Mouse (Mus musculus) macrophage (primary cell): ENCODE results near the gene Crebrf. TPM values are rescaled to one million over a fixed set of nuclear protein-coding genes. Genes with fewer than 3 reads are reported as not detected.
A peak's percentile ranks its signal among the peaks of the same experiment; 100 is the strongest.

Experiments
- H3K27ac ChIP-seq: fragments of 350-480 bp; formaldehyde crosslinking; 2 replicates; pipeline ENCODE4 v1.9.0; 2021
- H3K36me3 ChIP-seq: fragments of 350-480 bp; formaldehyde crosslinking; 2 replicates; pipeline ENCODE4 v1.9.0; 2021; ENCODE audit errors: inconsistent target
- H3K4me3 ChIP-seq: fragments of 350-480 bp; formaldehyde crosslinking; 2 replicates; pipeline ENCODE4 v1.9.0; 2021; ENCODE audit errors: inconsistent target
- H3K79me2 ChIP-seq: fragments of 350-480 bp; formaldehyde crosslinking; 2 replicates; pipeline ENCODE4 v1.9.0; 2021; ENCODE audit errors: inconsistent target
- WGBS: methylation state at CpG from one replicate; pipeline ENCODE4 v1.1.7; 2026; ENCODE audit warnings: inconsistent platforms; ENCODE audit not compliant: missing documents; 5-methylcytosine and 5-hydroxymethylcytosine counted together
- polyA plus RNA-seq: library from polyadenylated mRNA; stranded (reverse); fragments of 250-400 nt; gene quantifications from 3 replicates; pipeline ENCODE4 v1.2.4, GENCODE M21; 2018; ENCODE audit warnings: inconsistent platforms

Crebrf gene
- polyA plus RNA-seq, 1 experiment from 2014 or later = 12.8 TPM

DNA sequence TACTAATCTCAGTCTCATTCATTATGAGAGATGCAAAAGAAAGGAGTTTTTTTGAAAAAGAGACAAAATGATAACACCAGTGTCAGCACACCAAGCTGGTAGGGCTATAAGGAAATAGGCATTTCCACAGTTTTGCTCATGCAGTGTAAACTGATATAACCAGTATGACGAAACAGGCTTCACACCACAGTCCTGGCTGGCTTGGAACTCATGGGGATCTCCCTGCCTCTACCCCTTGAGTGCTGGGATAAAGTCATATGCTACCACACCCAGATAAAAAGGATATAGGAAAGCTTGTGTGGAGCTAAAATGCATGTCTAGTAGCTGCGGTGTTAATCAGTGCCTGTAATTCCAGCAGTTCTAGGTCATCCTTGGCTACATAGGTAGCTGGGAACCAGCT is 64.0 kb downstream of the Crebrf start:
- Histone ChIP-seq H3K79me2 (peaks cover 3% of the 10 kb centered on the region; the same call in 1 of the 2 replicates), H3K4me3 (no peak overlapping the region), H3K36me3 (peaks cover 15% of the 10 kb centered on the region; the same call in 1 of the 2 replicates), H3K27ac (no peak overlapping the region)
- 68% methylated on average over 2 of the region's 2 CpGs for WGBS

GRCm38 (mm10) chr17:26780750-26781571 is 65.5 kb downstream of the Crebrf start, which contains the start of gene Bnip1:
Gene Bnip1 (plus strand): TSS chr17:26781066.
- H3K79me2 ChIP-seq = peaks cover 3% of the 10 kb centered on the region; the same call in 1 of the 2 replicates
- H3K36me3 ChIP-seq = peaks cover 21% of the 10 kb centered on the region; the same call in 1 of the 2 replicates
- H3K4me3 ChIP-seq = peak within 1 kb of the TSS; percentile 96
- H3K27ac ChIP-seq = peak within 1 kb of the TSS; percentile 74
- WGBS = under 1% methylated on average over 38 of the region's 42 CpGs

- H3K27ac ChIP-seq = no peak overlapping the region
- WGBS = 13% methylated on average over 5 of the region's 5 CpGs
These were observed 66.2 kb downstream of the Crebrf start for GRCm38 (mm10) chr17:26781610-26782043.

DNA sequence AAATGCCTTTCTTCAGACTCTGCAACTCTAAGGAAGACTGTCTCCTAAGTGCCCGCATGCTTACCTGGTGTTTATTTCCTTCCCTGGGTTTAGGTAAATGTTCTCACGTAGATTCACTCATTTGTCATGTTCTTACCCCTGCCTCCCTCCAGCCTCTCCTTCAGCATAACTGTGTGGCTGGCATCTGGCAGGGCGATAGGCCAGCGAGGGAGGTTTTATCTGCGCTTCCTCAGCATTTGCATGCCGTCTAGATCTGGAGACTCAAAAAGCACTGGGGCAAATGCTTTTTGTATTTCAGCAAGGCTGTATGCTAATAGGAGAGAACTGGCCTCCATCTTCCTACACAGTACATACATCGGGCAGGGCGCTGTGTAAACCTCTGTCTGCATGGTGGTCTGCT is 69.1 kb downstream of the Crebrf start:
- no peak overlapping the region for H3K4me3 ChIP-seq
- peaks cover 47% of the 10 kb centered on the region; the same call in 1 of the 2 replicates for H3K36me3 ChIP-seq
- WGBS = 98% methylated on average over 8 of the region's 8 CpGs
- H3K79me2 ChIP-seq = peaks cover 3% of the 10 kb centered on the region; the same call in 1 of the 2 replicates
- no peak overlapping the region for H3K27ac ChIP-seq

More at GRCm38 (mm10) chr17:26781610-26782043, 66.2 kb downstream of the Crebrf start:
- Histone ChIP-seq H3K79me2 (peaks cover 3% of the 10 kb centered on the region; the same call in 1 of the 2 replicates), H3K36me3 (peaks cover 27% of the 10 kb centered on the region; the same call in 1 of the 2 replicates), H3K4me3 (peak overlapping the region; percentile 96)

DNA sequence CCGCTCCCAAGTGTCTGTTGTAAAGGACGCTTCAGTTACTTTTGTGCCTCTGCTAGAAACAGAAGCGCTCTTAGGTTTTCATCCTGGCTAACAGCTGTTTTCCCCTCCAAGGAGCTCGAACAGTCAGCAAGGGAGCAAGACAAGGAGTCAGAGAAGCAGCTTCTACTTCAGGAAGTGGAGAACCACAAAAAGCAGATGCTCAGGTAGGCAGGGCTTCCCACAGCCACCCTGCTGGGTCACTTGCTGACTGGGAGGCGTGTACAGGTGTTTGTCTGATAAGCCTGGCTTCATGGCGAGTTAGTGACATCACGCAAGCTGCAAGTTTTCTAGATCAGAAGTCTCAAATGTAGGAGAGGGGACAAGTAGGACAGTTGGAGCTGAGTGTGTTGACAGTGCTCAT is 71.1 kb downstream of the Crebrf start:
- Histone ChIP-seq H3K36me3 (peaks cover 68% of the 10 kb centered on the region; the same call in 1 of the 2 replicates), H3K79me2 (peaks cover 2% of the 10 kb centered on the region; the same call in 1 of the 2 replicates), H3K27ac (no peak overlapping the region), H3K4me3 (no peak overlapping the region)
- WGBS = 91% methylated on average over 7 of the region's 7 CpGs

- Histone ChIP-seq H3K36me3 (peaks cover 75% of the 10 kb centered on the region; the same call in 1 of the 2 replicates), H3K27ac (no peak overlapping the region), H3K4me3 (no peak overlapping the region), H3K79me2 (no peaks in the 10 kb centered on the region)
- WGBS = 96% methylated on average over 8 of the region's 8 CpGs
These were observed 73.5 kb downstream of the Crebrf start for GRCm38 (mm10) chr17:26788986-26789385.

GRCm38 (mm10) chr17:26789460-26790268 is 74.2 kb downstream of the Crebrf start:
- Histone ChIP-seq H3K79me2 (no peaks in the 10 kb centered on the region), H3K4me3 (no peak overlapping the region), H3K36me3 (peaks cover 68% of the 10 kb centered on the region; the same call in 1 of the 2 replicates), H3K27ac (no peak overlapping the region)
- WGBS = 92% methylated on average over 8 of the region's 8 CpGs

- no peak overlapping the region for H3K27ac ChIP-seq
- 81% methylated on average over 11 of the region's 11 CpGs for WGBS
- no peaks in the 10 kb centered on the region for H3K79me2 ChIP-seq
- peaks cover 61% of the 10 kb centered on the region; the same call in 1 of the 2 replicates for H3K36me3 ChIP-seq
- H3K4me3 ChIP-seq = no peak overlapping the region
These were observed 75.1 kb downstream of the Crebrf start for GRCm38 (mm10) chr17:26790269-26791214.

DNA sequence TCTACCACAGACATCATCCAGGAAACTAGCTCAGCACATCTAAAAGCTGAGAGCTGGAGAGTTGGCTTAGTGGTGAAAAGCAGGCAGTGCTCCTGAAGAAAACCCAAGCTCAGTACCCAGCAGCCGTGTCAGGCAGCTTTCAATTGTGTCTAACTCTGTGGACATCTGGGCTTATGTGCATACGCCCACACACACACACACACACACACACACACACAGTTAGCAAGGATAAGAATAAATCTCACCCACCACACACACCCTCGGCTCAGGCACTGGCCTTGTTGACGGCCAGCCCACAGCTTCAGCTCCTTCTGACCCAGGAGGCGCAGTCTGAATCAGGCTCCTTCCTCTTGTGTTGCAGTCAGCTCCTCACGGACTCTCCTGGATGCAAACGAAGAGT is 76.1 kb downstream of the Crebrf start:
- no peak overlapping the region for H3K27ac ChIP-seq
- H3K79me2 ChIP-seq = no peaks in the 10 kb centered on the region
- H3K4me3 ChIP-seq = no peak overlapping the region
- 97% methylated on average over 7 of the region's 7 CpGs for WGBS
- H3K36me3 ChIP-seq = peaks cover 55% of the 10 kb centered on the region; the same call in 1 of the 2 replicates

GRCm38 (mm10) chr17:26792096-26792495 is 76.6 kb downstream of the Crebrf start:
- peaks cover 52% of the 10 kb centered on the region; the same call in 1 of the 2 replicates for H3K36me3 ChIP-seq
- 93% methylated on average over 14 of the region's 15 CpGs for WGBS

DNA sequence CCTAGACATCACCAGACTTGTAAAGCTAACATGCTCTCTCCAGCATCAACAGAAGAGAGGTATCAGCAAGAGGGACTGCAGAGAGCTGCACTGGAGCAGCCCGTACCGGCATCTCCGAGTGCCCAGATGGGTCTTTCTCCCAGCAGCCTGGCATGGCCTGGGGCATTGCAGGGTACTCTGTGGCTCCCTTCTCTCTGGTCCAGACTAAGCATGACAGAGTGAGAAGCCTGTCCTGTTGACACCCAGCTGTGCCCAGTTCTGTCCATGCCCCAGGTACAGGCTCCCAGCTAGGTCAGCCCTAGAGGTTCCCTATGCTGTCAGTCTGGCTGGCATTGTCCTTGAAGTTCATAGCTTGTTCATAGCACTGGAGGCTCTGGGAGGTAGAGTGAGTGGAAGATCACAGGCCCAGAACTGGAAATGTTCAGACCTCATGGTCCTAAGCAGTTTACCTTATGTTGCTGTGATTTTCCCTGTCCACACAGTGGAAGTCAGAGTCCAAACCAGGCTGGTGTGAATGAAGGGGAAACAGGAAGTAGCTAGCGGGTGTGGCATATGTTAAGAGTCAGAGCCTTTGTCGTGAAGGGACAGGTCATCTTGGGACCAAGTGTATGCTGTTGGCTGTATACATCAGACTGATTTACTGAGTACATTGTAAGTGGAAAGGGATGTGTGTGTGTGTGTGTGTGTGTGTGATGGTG is 77.8 kb downstream of the Crebrf start:
- H3K36me3 ChIP-seq = peaks cover 48% of the 10 kb centered on the region; the same call in 1 of the 2 replicates
- no peak overlapping the region for H3K4me3 ChIP-seq
- H3K27ac ChIP-seq = no peak overlapping the region
- WGBS = 71% methylated on average over 5 of the region's 5 CpGs
- H3K79me2 ChIP-seq = no peaks in the 10 kb centered on the region

More at GRCm38 (mm10) chr17:26792096-26792495, 76.6 kb downstream of the Crebrf start:
- H3K27ac ChIP-seq = no peak overlapping the region
- H3K79me2 ChIP-seq = no peaks in the 10 kb centered on the region
- H3K4me3 ChIP-seq = no peak overlapping the region

DNA sequence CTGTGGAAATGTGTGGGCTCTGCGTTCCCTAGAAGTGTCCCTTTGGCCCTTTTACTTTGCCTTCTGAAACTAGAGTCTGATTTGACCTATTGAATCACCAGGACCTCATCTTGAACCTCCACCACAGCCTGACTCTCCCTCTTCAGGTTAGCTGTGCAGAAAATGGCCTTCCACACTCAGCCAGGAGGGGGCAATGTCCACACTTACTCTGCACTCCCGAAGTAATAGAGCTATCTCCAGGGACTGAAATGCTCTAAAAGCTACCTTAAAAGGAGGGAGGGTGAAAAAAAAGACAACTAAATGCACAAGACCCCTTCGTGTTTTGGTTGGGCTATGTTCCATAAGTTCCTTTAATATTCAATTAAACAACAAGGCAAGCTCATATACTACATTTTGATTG is 79.3 kb downstream of the Crebrf start:
- Histone ChIP-seq H3K79me2 (no peaks in the 10 kb centered on the region), H3K4me3 (no peak overlapping the region), H3K27ac (no peak overlapping the region), H3K36me3 (peaks cover 32% of the 10 kb centered on the region; the same call in 1 of the 2 replicates)
- WGBS = 29% methylated on average over 3 of the region's 3 CpGs

GRCm38 (mm10) chr17:26795386-26795785 is 79.9 kb downstream of the Crebrf start:
- H3K4me3 ChIP-seq = no peak overlapping the region
- peaks cover 26% of the 10 kb centered on the region; the same call in 1 of the 2 replicates for H3K36me3 ChIP-seq
- no peak overlapping the region for H3K27ac ChIP-seq
- 60% methylated on average over 7 of the region's 7 CpGs for WGBS
- no peaks in the 10 kb centered on the region for H3K79me2 ChIP-seq
